Mouse (Mus musculus) MEL (cell line): ENCODE data around the gene Tbxas1.

Source experiments
- EP300 ChIP-seq, 2 experiments: IDR thresholded peaks; 2 replicates each; pipeline ENCODE4 v1.6.1; 2011; ENCODE audit warnings: improper control_type of control experiment in 2 of 2, low read length in 2 of 2, low read depth in 1 of 2, mild to moderate bottlenecking in 1 of 2
- KAT2A ChIP-seq: conservative IDR thresholded peaks from 2 replicates; pipeline ENCODE4 v1.6.1; 2012; ENCODE audit warnings: low read depth, low read length, improper control_type of control experiment, inconsistent platforms
- POLR2AphosphoS2 ChIP-seq: IDR thresholded peaks from 2 replicates; pipeline ENCODE4 v1.6.1; 2011; ENCODE audit warnings: low read length, improper control_type of control experiment
- UBTF ChIP-seq: IDR thresholded peaks from 2 replicates; pipeline ENCODE4 v1.6.1; 2012; ENCODE audit warnings: low read depth, mild to moderate bottlenecking, inconsistent platforms, low read length, improper control_type of control experiment, moderate library complexity, borderline replicate concordance; ENCODE audit not compliant: insufficient read depth

GRCm38 (mm10) chr6:38901152-38901551, 25.9 kb downstream of the Tbxas1 start:
- TF ChIP-seq KAT2A (no peak), POLR2AphosphoS2 (no peak), EP300 (IDR thresholded peaks at IDR 0.05; ENCODE audit: low read depth in 1 of 2, low read length in 2 of 2) (no peak), UBTF (no peak)
